Mouse (Mus musculus) embryo, embryonic 11 days (tissue): ENCODE results near the gene Nosip.
"Not testable (repeated sequence)": the region's sequence is repeated elsewhere in the genome, so short reads cannot be mapped to it uniquely, and the experiment has no call there.

Experiments used
- DNase-seq: peaks from one replicate; pipeline ENCODE4 v3.0.0-alpha.2; 2015

The Nosip gene

DNA sequence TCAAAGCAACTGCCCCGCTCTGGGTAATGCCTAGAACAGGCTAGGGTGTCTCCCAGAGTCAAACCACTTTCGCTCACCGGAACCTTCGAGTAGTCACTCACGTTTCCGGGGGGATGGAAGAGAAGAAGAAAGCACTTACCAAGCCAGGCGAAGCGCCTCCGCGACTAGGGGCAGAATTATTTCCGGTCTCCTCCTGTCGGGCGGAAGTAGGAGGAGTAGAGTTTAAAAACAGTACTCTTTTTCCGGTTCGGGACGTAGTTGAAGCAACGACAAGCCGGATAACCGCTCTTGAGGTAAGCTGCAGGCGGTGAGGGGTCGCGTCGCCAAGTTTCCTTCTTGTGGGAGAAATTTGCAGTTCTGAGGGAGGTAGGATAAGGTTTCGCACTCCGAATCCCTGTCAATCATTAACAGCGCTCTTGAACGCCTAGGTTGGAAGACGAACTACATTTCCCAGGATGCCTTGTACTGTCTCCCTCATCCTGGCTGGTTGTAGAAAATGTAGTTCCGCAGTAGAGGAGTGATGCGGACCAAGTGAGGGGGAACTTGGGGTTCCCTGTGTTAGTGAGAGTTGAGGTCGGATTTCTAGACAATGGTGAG lies at the start of gene Nosip, which contains the start of gene Prrg2:
Gene Nosip (plus strand): TSS at position 191 of the 597 bp plus-strand sequence.
Gene Prrg2 (minus strand): TSS at position 439 of the 597 bp plus-strand sequence.
- DNase-seq = peak; percentile 99

DNA sequence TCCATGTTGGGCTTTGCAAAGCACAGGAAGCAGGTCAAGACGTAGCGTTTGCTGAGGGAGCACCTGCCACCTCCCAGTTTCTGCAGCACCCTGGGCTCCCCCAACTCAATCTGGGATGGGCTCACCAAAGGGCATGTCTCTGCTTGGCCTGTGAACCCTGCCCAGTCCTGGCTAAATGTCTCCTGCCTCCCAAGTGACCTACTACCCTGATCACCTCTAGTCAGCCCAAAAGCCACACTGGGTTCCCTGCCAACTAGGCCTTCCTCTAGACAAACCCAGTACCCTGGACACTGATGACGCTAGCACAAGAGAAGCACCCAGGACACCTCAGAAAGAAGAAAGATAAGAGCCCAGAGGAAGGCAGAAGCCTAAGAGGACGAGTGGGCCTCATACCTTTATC lies 49.4 kb upstream of the Nosip start:
- DNase-seq = no peak

- DNase-seq = no peak
Observed at GRCm38 (mm10) chr7:45013366-45014095, 48.7 kb upstream of the Nosip start.

DNA sequence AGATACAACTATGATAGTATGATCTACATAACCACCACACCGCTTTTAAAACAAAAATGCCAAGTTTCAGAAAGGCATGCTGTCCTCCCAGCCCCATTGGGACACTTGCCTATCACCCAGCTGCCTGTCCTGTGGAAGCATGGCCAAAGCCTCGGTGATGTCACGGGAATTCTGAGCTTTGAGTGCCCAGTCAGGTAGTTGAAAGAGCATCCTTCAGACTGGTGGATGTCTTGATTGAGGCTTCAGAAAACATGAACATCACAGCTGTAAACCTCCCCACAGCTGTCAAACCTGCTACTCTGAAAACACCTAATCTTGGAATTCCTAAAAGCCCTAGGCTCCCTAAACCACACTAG lies 48.2 kb upstream of the Nosip start:
- DNase-seq = no peak

DNA sequence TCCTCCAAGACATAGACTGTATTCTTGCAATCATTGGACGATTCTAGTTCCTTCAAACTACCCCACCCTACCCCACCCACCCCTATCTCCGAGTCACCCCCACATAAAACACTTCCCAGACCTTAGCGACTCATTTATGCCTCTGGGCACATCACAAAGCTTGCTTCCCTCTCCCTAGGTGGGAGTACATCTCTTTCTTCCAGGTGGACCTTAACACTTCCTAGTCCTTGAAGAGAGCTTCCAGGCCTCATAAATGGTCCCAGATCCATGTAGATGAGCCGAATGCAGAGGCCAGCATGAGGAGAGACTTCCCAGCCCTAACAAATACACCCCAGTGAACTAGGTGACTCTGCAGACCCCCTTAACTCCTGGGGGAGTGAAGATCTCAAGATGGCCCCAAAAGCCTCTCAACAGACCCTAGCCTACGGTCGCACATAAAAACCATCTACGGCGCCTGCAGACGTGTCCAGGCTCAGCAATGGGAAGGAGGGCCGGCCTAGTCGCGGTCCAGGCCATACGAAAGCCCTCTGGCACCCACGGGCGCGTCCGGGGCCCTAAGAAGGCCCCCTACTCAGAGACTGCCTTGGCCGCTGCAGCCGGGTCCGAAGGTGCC lies 46.8 kb upstream of the Nosip start:
- DNase-seq = no peak

DNA sequence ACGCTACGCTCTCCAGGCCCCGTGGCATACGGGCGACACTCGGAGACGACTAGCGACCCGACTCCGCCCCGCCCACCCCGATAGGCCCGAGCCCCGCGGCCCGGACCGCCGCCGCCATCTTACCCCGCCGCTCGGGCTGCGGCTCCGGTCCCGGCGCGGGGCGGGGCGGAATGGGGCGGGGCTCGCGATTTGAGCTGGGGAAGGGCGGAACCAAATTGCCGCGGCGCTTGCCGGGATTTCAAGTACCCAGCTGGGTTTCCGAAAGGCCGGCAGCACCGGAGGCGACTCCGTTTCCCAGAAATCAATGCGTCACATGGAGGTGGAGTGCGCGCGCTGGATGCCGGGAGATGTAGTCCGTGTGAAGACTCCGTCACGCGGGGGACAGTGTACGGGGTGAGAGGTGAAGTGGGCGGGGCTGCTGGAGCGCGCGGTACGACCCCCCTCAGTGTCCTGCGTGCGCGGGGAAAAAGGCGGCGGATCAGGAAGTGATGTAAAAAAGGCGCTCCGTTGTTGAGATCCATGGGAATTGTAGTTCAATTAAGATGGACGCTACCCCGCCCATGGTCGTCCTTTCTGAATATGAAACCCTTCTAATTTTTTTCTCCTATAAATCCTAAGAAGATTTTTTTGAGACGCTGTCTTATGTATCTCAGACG lies 46.1 kb upstream of the Nosip start, which contains the start of gene Scaf1:
Gene Scaf1 (minus strand): TSS at position 407 of the 656 bp plus-strand sequence.
- peak; percentile 99 for DNase-seq

DNA sequence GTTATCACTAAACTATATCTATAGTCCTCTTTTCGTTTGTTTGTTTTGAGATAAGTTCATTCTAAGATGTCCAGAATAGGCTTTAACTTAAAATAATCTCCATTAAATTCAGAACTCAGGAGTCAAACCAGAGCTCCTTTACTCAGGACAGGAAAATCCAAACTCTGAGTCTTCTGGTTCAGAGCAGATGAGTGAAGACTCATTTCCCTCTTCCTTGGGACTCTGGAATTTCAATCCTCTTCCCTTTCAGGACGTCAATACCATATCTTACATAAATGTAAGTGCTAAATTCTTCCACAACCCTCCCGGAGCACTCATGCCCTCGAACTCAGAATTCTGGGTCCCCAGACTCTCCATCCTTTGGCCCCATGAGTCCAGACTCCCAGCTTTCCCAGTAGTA lies 45.5 kb upstream of the Nosip start:
- DNase-seq = no peak

- DNase-seq = peak; percentile 97
Observed at GRCm38 (mm10) chr7:45017242-45018061, 44.8 kb upstream of the Nosip start, which contains the start of gene Rras. TSS of gene Rras (plus strand) at chr7:45017961.

DNA sequence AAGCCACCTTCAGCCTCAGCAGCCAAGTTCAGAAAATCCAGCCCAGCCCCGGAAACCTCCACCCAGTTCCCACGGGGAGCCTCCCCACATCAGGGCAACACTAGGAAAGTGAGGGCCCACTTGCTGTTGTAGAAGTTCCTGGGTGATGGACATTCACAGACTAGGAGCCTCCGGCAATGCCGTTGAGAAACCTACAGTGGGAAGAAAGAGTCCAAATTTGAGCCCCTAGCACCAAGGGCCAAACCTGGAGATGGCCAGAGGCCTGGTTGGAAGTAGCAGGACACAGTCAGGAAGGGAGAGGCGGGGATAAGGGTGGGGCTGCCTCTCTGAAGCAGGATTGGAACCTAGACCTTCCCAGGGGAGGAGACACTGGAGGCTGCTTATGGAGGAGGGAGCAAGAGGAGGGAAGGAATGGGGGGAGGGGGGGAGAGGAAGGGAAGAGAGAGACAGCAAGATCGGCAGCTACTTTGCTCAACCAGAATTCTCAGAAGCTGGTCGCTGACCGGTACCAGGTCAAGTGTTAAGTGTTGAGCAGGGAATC lies 43.1 kb upstream of the Nosip start:
- no peak for DNase-seq

- no peak for DNase-seq
Observed at GRCm38 (mm10) chr7:45020225-45020624, 42.0 kb upstream of the Nosip start.

DNA sequence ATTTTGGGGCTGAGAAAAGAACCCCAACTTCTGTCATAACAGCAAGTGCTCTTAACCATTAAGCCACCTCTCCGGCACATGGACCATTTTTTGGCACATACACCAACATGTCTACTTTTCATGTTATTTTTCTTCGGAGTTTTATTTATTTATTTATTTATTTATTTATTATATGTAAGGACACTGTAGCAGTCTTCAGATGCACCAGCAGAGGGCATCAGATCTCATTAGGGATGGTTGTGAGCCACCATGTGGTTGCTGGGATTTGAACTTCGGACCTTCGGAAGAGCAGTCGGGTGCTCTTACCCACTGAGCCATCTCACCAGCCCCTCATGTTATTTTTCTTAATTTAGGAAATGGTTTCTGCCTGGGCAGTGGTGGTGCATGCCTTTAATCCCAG lies 38.5 kb upstream of the Nosip start:
- DNase-seq = not testable (repeated sequence)

GRCm38 (mm10) chr7:45024281-45025248 lies 37.7 kb upstream of the Nosip start:
- no peak for DNase-seq

DNA sequence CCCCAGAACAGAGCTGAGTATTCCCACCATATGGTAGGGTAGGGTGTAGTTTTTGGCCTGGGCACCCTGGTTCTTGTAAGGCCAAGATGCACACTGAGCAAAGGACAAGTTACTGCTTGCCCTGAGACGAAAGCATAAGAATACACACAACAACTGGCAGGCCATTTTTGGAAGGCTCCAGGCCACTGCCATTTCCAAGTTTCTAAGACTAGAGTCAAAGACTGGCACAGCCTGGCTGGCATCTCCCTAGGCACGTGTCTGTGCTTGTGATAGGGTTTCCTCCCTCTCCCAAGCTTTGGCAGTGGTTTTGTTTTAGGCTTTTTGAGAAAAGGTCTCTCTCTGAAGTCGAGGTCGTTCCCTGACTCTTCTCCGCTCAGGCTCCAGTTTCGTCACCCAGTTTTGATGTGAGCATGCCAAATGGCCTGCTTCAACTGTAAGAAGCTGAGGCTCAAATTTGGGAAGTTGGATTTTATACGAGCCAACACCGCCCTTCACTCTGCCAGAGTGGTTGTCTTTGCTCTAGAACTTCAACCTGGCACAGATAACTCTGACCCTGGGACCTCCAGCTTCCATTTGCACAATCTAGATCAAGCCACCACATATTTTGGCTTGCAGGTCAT lies 36.5 kb upstream of the Nosip start:
- DNase-seq = no peak

- no peak for DNase-seq
Observed at GRCm38 (mm10) chr7:45026256-45026655, 36.0 kb upstream of the Nosip start.

- no peak for DNase-seq
Observed at GRCm38 (mm10) chr7:45027761-45028160, 34.5 kb upstream of the Nosip start.

- no peak for DNase-seq
Observed at GRCm38 (mm10) chr7:45028351-45028750, 33.9 kb upstream of the Nosip start.

DNA sequence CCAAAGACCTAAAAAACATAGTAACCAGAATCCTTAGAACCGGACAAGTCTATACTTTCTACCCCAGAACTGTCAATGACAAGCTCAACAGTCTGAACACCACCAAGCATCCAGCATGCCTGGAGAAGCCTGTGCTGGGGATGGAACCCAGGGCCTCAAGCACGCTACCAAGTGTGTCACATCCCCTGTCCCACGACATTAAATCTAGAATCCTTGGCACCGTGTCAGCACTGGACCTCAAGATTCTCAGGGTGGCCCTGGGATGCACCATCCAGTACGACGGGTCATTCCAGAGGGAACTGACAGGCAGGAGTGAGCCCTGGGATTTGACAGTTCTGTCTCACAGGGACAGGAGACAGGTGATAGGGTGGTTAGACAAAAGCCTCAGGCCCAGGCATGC lies 32.2 kb upstream of the Nosip start:
- DNase-seq = no peak

- no peak for DNase-seq
Observed at GRCm38 (mm10) chr7:45030857-45031256, 31.4 kb upstream of the Nosip start.

DNA sequence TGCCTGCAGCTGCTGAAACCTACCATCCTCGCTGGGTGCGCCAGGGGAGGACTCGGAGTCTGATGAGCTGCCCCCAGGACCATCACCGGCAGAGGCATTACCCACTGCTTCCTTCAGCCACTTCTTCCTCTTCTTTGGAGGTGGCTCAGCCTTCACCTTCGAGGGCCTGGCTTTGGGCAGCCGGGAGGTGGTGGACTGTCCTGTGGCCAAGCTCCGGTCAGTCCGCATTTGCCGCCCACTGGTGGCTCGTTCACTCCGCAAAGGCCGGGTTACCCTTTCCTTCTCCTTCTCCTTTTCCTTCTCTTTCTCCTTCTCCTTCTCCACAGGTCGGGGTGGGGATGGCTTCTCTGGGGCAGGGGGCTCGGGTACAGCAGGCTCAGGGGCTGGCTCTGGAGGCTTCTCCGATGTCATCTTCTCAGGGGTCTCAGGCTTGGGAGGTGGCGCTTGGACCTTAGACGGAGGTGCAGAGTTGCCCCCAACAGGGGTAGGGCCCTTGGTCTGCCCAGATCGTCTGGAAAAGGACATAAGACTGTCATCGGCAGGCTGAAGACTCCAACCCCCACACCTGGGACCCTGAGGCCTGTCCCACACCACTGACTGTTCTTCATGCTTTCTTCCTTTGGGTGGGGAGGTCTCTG lies 28.4 kb upstream of the Nosip start:
- DNase-seq = no peak

- no peak for DNase-seq
Observed at GRCm38 (mm10) chr7:45035631-45036030, 26.6 kb upstream of the Nosip start.
